In the genomic region with DNA sequence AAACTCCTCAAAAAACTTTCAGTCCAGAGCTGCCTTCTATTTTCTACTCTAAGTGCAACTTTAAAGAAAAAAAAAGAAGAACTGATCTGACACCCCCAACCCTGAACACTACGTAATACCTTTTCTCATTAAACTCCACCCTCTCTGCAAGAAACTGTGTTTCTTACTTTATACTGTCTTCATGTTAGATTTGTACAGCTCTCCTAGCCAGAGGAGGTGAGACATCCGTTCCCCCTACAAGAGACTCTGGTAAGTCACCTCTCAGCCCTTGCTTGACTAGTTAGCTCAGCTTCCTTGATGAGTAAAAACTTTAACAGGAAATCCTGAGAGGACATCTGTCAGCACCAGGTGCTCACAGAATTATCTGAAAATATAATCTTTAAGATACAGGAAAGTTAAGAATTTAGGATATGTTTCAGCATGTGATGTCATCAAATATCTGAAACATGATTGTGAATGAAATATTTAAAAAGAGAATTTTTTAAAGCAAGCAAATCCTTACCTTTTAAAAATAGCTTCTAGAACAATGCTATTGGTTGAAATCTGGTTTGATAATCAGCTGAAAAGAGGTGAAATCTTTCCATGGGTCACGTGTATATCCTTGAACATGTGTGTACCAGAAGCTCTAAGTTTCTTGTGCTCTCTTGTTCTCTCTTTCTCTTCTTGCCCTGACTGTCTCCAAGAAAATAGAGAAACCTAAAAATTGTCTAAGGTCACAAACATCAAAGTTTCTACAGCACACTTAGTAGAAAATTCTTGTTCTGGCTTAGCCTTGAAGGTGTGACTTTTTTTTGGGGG, we compare ENCODE assay signal across 16 mouse cellular contexts. TPM values are rescaled to one million over a fixed set of nuclear protein-coding genes. Genes with fewer than 3 reads are reported as not detected.
A peak's percentile ranks its signal among the peaks of the same experiment; 100 is the strongest.
DNase-seq lines count a peak whose midpoint lies in the region; ATAC-seq and TF ChIP-seq lines count a peak whose summit lies in the region.
"Had no signal": no experiment of that assay in that cellular context is flagged by ENCODE, and none has a peak within 500 bp of the region (broad histone marks: within the 10 kb centered on the region; RNA-seq: fewer than 3 reads in every experiment).

A gene (plus strand): TSS at position 157 of the 798 bp plus-strand sequence.

- peak within 1 kb of the TSS; percentile 28; the same call in 1 of the 2 replicates for H3K27ac ChIP-seq in layer of hippocampus, adult 2 months
- H3K27ac ChIP-seq in thymus, adult 2 months (ENCODE audit: control insufficient read depth, insufficient read depth, low read length), result no peak within 1 kb of the TSS
- H3K27ac ChIP-seq: limb, embryonic 13.5 days had no signal

- TF ChIP-seq CTCF in layer of hippocampus, adult 2 months (conservative IDR thresholded peaks at IDR 0.05), result no peak
- no peak for TF ChIP-seq CTCF in thymus, adult 2 months (IDR thresholded peaks at IDR 0.05; ENCODE audit: borderline replicate concordance, control insufficient read depth, extremely low read depth, insufficient read depth, low read length, poor library complexity)

- H3K27me3 ChIP-seq in thymus, adult 2 months (ENCODE audit: control insufficient read depth, insufficient read depth, low read length), result no peaks in the 10 kb centered on the region
- H3K27me3 ChIP-seq: limb, embryonic 13.5 days had no signal

- H3K36me3 ChIP-seq in thymus, adult 2 months (ENCODE audit: control insufficient read depth, insufficient read depth, low read length), result no peaks in the 10 kb centered on the region
- H3K36me3 ChIP-seq: limb, embryonic 13.5 days had no signal

- H3K4me3 ChIP-seq in layer of hippocampus, adult 2 months, result no peak within 1 kb of the TSS
- no peak within 1 kb of the TSS for H3K4me3 ChIP-seq in thymus, adult 2 months (ENCODE audit: control insufficient read depth, insufficient read depth, low read length)
- H3K4me3 ChIP-seq: limb, embryonic 13.5 days had no signal

- peak; percentile 91 for ATAC-seq in CD4-positive, CD25-positive, alpha-beta regulatory T cell, adult 4 months
- ATAC-seq in inflammation-experienced regulatory T-cells, adult 6 months, result peak; percentile 78
- ATAC-seq in megakaryocyte-erythroid progenitor cell, adult 5-6 weeks (replicated peaks; ENCODE audit: low FRiP score, low TSS enrichment, poor library complexity, severe bottlenecking), result no peak
- ATAC-seq: intestine, embryonic 16.5 days; midbrain, embryonic 16.5 days had no signal

- TF ChIP-seq POLR2A in thymus, adult 2 months (IDR thresholded peaks at IDR 0.05; ENCODE audit: control insufficient read depth, extremely low read depth, insufficient read depth, low read length, poor library complexity), result no peak

- H3K4me1 ChIP-seq in thymus, adult 2 months (replicated peaks; ENCODE audit: control insufficient read depth, insufficient read depth, low read length), result peaks cover 2% of the 10 kb centered on the region; the same call in 1 of the 2 replicates
- H3K4me1 ChIP-seq: limb, embryonic 13.5 days had no signal

- WGBS in thymus, adult 2 months, result 16% methylated on average over 3 of the region's 3 CpGs

- DNase-seq in layer of hippocampus, adult 2 months (ENCODE audit: low spot score in 2 of 2), result no peak
- no peak for DNase-seq in layer of hippocampus, adult 18-20 months (ENCODE audit: low spot score in 2 of 2)
- DNase-seq in thymus, adult 2 months, result peak; percentile 34
- DNase-seq in neural tube, embryonic 10.5 days (ENCODE audit: extremely low spot score, low spot score), result no peak
- no peak for DNase-seq in left cerebral cortex, adult 11 months (ENCODE audit: low spot score)
- DNase-seq: adrenal gland, postnatal 36 days; gastrocnemius, postnatal 36 days; kidney, postnatal 4 days; lung, postnatal 4 days; retina, postnatal 1 day had no signal

RNA-seq across cellular contexts. Expression of the gene that starts here (rescaled TPM):
- total RNA-seq in layer of hippocampus, adult 2 months (2021), result 10 to 100 TPM in 1 of 2 experiments, 1 to 10 TPM in 1; 7.9 to 10.2 TPM
- 1 to 10 TPM; 5.5 to 6.2 TPM for total RNA-seq in layer of hippocampus, adult 18-20 months (2021)
- 1 to 10 TPM; 6.1 to 6.7 TPM for polyA plus RNA-seq in CD4-positive, CD25-positive, alpha-beta regulatory T cell, adult 4 months (2017; shearing (Covaris generic))
- 100 to 1,000 TPM in 1 of 3 experiments, 1 to 10 TPM in 2; 2.6 to 101 (median 7.8) TPM for polyA plus RNA-seq in inflammation-experienced regulatory T-cells, adult 6 months (2017; shearing (Covaris generic))
- 0.88 and 3.2 TPM in 2 replicates for polyA plus RNA-seq in thymus, adult 2 months (2012; rRNA removed)
- not detected in 2 replicates for total RNA-seq in megakaryocyte-erythroid progenitor cell, adult 5-6 weeks (2014; fragmentation: Nextera tagmentation)
- 0.27 and 5.4 TPM in 2 replicates for total RNA-seq in megakaryocyte-erythroid progenitor cell, adult 5-6 weeks (2017)
